Comparison of ENCODE assay signal across 34 mouse cellular contexts in the genomic region with DNA sequence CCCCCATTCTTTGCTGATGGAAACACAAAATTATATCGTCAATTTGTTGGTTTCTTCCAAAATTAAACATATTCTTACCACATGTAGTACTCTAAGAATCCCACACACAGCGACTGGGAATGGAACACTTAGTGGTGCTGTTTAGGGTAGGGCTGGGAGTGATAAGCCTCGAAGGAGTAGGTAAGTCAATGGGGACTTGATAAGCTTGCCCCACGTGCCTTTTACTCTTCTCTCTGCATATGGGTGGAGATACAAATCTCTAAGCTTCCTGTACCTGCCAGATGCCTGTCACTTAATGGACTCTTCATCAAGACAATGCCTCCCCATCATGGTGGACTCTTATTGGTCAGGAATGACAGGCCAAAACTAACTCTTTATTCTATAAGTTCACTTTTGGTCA.
"Had no signal": no experiment of that assay in that cellular context is flagged by ENCODE, and none has a peak within 500 bp of the region (broad histone marks: within the 10 kb centered on the region; RNA-seq: fewer than 3 reads in every experiment).

No protein-coding gene starts in this region.

- H3K36me3 ChIP-seq: heart, embryonic 10.5 days; heart, embryonic 12.5 days; heart, embryonic 13.5 days; heart, embryonic 15.5 days; hindbrain, embryonic 10.5 days; hindbrain, embryonic 12.5 days; hindbrain, embryonic 13.5 days; hindbrain, embryonic 15.5 days; intestine, embryonic 15.5 days; kidney, embryonic 15.5 days had no signal

- DNase-seq: heart, postnatal 10 days; heart, postnatal 14 days; heart, postnatal 36 days; heart, postnatal 4 days; kidney, adult 11 months; kidney, adult 18-20 months; kidney, adult 2 months; kidney, adult 8-10 months; kidney, adult 9 months; kidney, postnatal 10 days; kidney, postnatal 14 days; kidney, postnatal 25 days; kidney, postnatal 36 days; kidney, postnatal 4 days; layer of hippocampus, adult 9-11 months; layer of hippocampus, postnatal 36 days had no signal

- H3K4me1 ChIP-seq: heart, embryonic 10.5 days; heart, embryonic 12.5 days; heart, embryonic 13.5 days; heart, embryonic 15.5 days; hindbrain, embryonic 12.5 days; hindbrain, embryonic 13.5 days; hindbrain, embryonic 15.5 days; intestine, embryonic 15.5 days; kidney, embryonic 15.5 days had no signal

- H3K27ac ChIP-seq: heart, embryonic 10.5 days; heart, embryonic 13.5 days; heart, embryonic 15.5 days; hindbrain, embryonic 10.5 days; hindbrain, embryonic 12.5 days; hindbrain, embryonic 13.5 days; hindbrain, embryonic 14.5 days; hindbrain, embryonic 15.5 days; hindbrain, postnatal 0 days; intestine, embryonic 15.5 days; kidney, embryonic 15.5 days; kidney, postnatal 0 days; layer of hippocampus, adult 2 months had no signal

- ATAC-seq: hindbrain, embryonic 16.5 days; hindbrain, postnatal 0 days; inflammation-experienced regulatory T-cells, adult 6 months; intestine, embryonic 15.5 days; intestine, embryonic 16.5 days; intestine, postnatal 0 days had no signal

- H3K4me3 ChIP-seq: heart, embryonic 10.5 days; heart, embryonic 12.5 days; heart, embryonic 13.5 days; heart, embryonic 15.5 days; hindbrain, embryonic 10.5 days; hindbrain, embryonic 12.5 days; hindbrain, embryonic 13.5 days; hindbrain, embryonic 15.5 days; intestine, embryonic 15.5 days; kidney, embryonic 15.5 days; layer of hippocampus, adult 2 months had no signal

- H3K27me3 ChIP-seq: heart, embryonic 12.5 days; heart, embryonic 13.5 days; heart, embryonic 15.5 days; hindbrain, embryonic 12.5 days; hindbrain, embryonic 13.5 days; hindbrain, embryonic 15.5 days; intestine, embryonic 15.5 days; kidney, embryonic 15.5 days had no signal

- H3K9ac ChIP-seq: heart, embryonic 12.5 days; heart, embryonic 13.5 days; heart, embryonic 15.5 days; hindbrain, embryonic 12.5 days; hindbrain, embryonic 13.5 days; hindbrain, embryonic 14.5 days; hindbrain, embryonic 15.5 days; intestine, embryonic 15.5 days; kidney, embryonic 15.5 days had no signal

- H3K9me3 ChIP-seq: heart, embryonic 10.5 days; heart, embryonic 12.5 days; heart, embryonic 13.5 days; heart, embryonic 15.5 days; hindbrain, embryonic 10.5 days; hindbrain, embryonic 12.5 days; hindbrain, embryonic 13.5 days; hindbrain, embryonic 15.5 days; intestine, embryonic 15.5 days; kidney, embryonic 15.5 days had no signal
